Mouse (Mus musculus): ENCODE measurements at regions not wholly inside any gene's neighbourhood (a gene's known extent, or its start where the extent isn't known, plus 50 kb on each side); places are given as distances from the start of the nearest gene placed in this dataset.

DNA sequence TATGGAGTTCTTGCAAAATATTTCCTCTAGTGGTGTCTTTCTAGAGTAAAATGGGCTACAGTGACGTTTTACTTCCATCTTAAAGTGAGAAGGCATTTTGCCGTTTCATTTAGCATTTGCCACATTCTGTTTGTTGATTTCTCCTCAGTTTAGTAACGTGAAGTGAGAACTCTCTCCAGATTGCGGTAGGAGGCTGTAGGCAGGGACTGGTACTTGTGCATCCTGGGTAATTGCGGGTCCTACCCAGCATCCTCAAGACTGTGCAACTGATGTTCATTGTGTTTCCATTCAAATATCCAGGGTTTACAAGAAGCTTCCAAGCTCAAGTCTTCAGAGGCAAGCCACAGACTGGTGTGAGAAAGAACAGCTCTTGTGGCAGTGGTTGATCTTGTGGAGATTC, 244.0 kb downstream of the Akain1 start (continued):
- TF ChIP-seq MAZ (IDR thresholded peaks at IDR 0.05; ENCODE audit: low read depth, low read length) (no peak), MAX (IDR thresholded peaks at IDR 0.05; ENCODE audit: low read length) (no peak), GABPA (IDR thresholded peaks at IDR 0.05; ENCODE audit: low read depth, low read length) (no peak), SMC3 (IDR thresholded peaks at IDR 0.05; ENCODE audit: low read depth, low read length) (no peak), JUND (IDR thresholded peaks at IDR 0.05; ENCODE audit: low read depth, low read length) (no peak)

DNA sequence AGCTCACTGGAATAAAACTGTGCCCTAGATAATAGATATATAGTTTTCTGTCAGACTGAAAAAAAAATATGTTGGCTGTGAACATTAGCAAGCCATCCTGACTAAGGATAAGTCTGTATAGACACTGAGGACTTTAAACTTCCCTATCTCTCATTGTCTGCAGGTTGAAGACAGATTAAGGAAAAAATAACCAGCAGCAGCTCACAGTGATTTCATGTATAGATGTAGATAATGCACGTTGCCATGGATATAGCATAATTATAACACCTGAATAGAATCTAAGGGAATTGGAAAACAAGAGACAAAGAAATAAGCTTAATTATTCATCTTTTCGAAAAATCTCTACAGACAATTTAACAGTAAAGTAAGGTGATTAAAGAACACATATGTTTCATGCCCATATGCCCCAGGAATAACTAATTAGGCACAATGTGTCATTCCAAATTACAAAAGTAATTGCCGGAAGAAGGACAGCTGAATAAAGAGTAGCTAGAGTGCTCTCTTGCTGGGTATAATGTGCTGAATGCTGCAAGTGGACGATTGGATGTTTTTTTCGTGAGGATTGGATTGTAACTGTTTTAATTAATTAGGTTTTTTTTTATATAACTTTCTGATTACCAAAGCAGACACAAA, 246.6 kb downstream of the Akain1 start:
- no peaks in the 10 kb centered on the region for H3K9me3 ChIP-seq (replicated peaks; ENCODE audit: insufficient read depth, low read length)
- H3K27me3 ChIP-seq (ENCODE audit: control insufficient read depth in 1 of 2, insufficient read depth in 2 of 2, low read length in 2 of 2): no peaks in the 10 kb centered on the region
- no peak overlapping the region for H3K4me3 ChIP-seq (ENCODE audit: control insufficient read depth in 1 of 2, insufficient read depth in 1 of 2, low read depth in 2 of 2, low read length in 2 of 2)
- H3K79me2 ChIP-seq (ENCODE audit: control insufficient read depth, insufficient read depth, low read length, poor library complexity): no peaks in the 10 kb centered on the region
- no peaks in the 10 kb centered on the region for H3K4me1 ChIP-seq (ENCODE audit: control insufficient read depth in 1 of 2, insufficient read depth in 2 of 2, low read length in 2 of 2)
- no peak for DNase-seq (ENCODE audit: low read depth, low spot score)
- no peaks in the 10 kb centered on the region for H3K36me3 ChIP-seq (ENCODE audit: control insufficient read depth in 1 of 2, insufficient read depth in 2 of 2, low read length in 2 of 2)
- no peak overlapping the region for H3K27ac ChIP-seq (ENCODE audit: control insufficient read depth, low read depth, low read length)
- TF ChIP-seq ZKSCAN1 (IDR thresholded peaks at IDR 0.05; ENCODE audit: low read depth, low read length) (no peak), UBTF (IDR thresholded peaks at IDR 0.05; ENCODE audit: borderline replicate concordance, insufficient read depth, low read depth, low read length) (no peak), MYB (IDR thresholded peaks at IDR 0.05; ENCODE audit: low read depth, low read length) (no peak), MAFK (IDR thresholded peaks at IDR 0.05; ENCODE audit: borderline replicate concordance, low read depth, low read length) (no peak), E2F4 (IDR thresholded peaks at IDR 0.05; ENCODE audit: borderline replicate concordance, low read depth, low read length) (no peak), ZMIZ1 (IDR thresholded peaks at IDR 0.05; ENCODE audit: low read depth, low read length) (no peak)
- H3K9ac ChIP-seq (ENCODE audit: control insufficient read depth, low read depth, low read length, poor library complexity, severe bottlenecking): no peak overlapping the region

DNA sequence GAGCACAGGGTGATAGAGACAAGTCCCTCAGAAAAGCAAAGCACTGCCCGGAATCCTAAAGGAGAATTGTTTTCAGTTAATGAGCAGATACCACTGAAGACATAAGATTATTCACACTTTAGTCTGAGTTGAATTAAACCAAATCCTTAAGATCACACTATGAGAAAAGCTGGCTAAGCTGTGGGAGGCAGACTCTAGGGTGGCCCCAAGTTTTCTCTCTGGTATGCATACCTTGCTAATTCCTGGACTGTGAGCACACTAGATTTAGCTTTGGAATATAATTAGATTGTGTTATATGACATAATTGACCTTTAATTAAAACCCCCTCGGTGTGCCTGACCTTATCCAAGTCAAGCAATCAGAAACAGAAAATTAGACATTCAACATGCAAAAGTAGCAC, 247.3 kb downstream of the Akain1 start:
- Histone ChIP-seq H3K9ac (ENCODE audit: control insufficient read depth, low read depth, low read length, poor library complexity, severe bottlenecking) (no peak overlapping the region), H3K4me1 (ENCODE audit: control insufficient read depth in 1 of 2, insufficient read depth in 2 of 2, low read length in 2 of 2) (no peaks in the 10 kb centered on the region), H3K27me3 (ENCODE audit: control insufficient read depth in 1 of 2, insufficient read depth in 2 of 2, low read length in 2 of 2) (no peaks in the 10 kb centered on the region), H3K36me3 (ENCODE audit: control insufficient read depth in 1 of 2, insufficient read depth in 2 of 2, low read length in 2 of 2) (no peaks in the 10 kb centered on the region), H3K4me3 (ENCODE audit: control insufficient read depth in 1 of 2, insufficient read depth in 1 of 2, low read depth in 2 of 2, low read length in 2 of 2) (no peak overlapping the region), H3K9me3 (replicated peaks; ENCODE audit: insufficient read depth, low read length) (no peaks in the 10 kb centered on the region), H3K27ac (ENCODE audit: control insufficient read depth, low read depth, low read length) (no peak overlapping the region), H3K79me2 (ENCODE audit: control insufficient read depth, insufficient read depth, low read length, poor library complexity) (no peaks in the 10 kb centered on the region)
- no peak for TF ChIP-seq HCFC1 (IDR thresholded peaks at IDR 0.05; ENCODE audit: low read depth, low read length)
- no peak for TF ChIP-seq ZKSCAN1 (IDR thresholded peaks at IDR 0.05; ENCODE audit: low read depth, low read length)
- no peak for TF ChIP-seq MAZ (IDR thresholded peaks at IDR 0.05; ENCODE audit: low read depth, low read length)
- TF ChIP-seq SMC3 (IDR thresholded peaks at IDR 0.05; ENCODE audit: low read depth, low read length): no peak
- TF ChIP-seq POLR2AphosphoS5 (IDR thresholded peaks at IDR 0.05; ENCODE audit: borderline replicate concordance, low read depth, low read length): no peak
- TF ChIP-seq TAL1 (IDR thresholded peaks at IDR 0.05; ENCODE audit: low read length): no peak
- TF ChIP-seq ZC3H11A (IDR thresholded peaks at IDR 0.05; ENCODE audit: low read depth, low read length): no peak
- TF ChIP-seq RCOR1 (IDR thresholded peaks at IDR 0.05; ENCODE audit: low read depth, low read length): no peak
- no peak for TF ChIP-seq BHLHE40 (IDR thresholded peaks at IDR 0.05; ENCODE audit: borderline replicate concordance, low read depth, low read length)
- TF ChIP-seq GABPA (IDR thresholded peaks at IDR 0.05; ENCODE audit: low read depth, low read length): no peak
- no peak for TF ChIP-seq NELFE (IDR thresholded peaks at IDR 0.05; ENCODE audit: low read depth, low read length)
- no peak for TF ChIP-seq UBTF (IDR thresholded peaks at IDR 0.05; ENCODE audit: borderline replicate concordance, insufficient read depth, low read depth, low read length)
- TF ChIP-seq CHD2 (IDR thresholded peaks at IDR 0.05; ENCODE audit: low read length): no peak
- no peak for TF ChIP-seq EP300 (IDR thresholded peaks at IDR 0.05; ENCODE audit: low read depth in 1 of 2, low read length in 2 of 2)
- no peak for TF ChIP-seq TBP (IDR thresholded peaks at IDR 0.05; ENCODE audit: low read depth, low read length)
- no peak for TF ChIP-seq RAD21 (IDR thresholded peaks at IDR 0.05; ENCODE audit: low read depth, low read length)
- no peak for TF ChIP-seq ZMIZ1 (IDR thresholded peaks at IDR 0.05; ENCODE audit: low read depth, low read length)
- no peak for DNase-seq (ENCODE audit: low read depth, low spot score)
